Mouse (Mus musculus): ENCODE results near the gene Fgf11.

DNA sequence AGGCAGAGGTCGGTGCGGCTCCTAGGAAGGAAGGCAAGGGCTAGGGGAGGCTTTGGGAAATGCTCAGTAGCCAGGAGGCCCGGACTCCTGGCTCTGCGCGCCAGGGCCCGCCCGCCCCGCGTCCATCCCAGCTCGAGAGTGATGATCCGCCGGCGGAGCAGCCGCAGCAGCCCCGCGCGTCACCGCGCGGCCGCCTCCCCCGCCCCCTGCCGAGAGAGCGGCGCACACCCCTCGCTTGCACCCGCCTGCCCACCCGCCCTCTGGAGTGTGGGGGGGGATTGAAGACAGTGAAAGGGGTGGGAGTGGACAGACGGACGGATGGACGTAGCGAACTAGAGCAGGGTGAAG is 35.9 kb upstream of the Fgf11 start, which contains the start of gene Nlgn2:
- TF ChIP-seq CTCF (IDR thresholded peaks at IDR 0.05; ENCODE audit: extremely low read depth, insufficient read depth, low read length) (no peak), POLR2A (IDR thresholded peaks at IDR 0.05; ENCODE audit: extremely low read depth, insufficient read depth, low read length) (peak; percentile 43; the same call in 1 of the 2 replicates)
